Mouse (Mus musculus) megakaryocyte, embryonic 14.5 days (primary cell): Measurements from ENCODE around the gene Casp3. TPM values are rescaled to one million over a fixed set of nuclear protein-coding genes. Genes with fewer than 3 reads are reported as not detected.

Experiments used
- H3K27me3 ChIP-seq: replicated peaks from 2 replicates; pipeline ENCODE3; 2012; ENCODE audit warnings: inconsistent platforms
- H3K36me3 ChIP-seq: replicated peaks from 2 replicates; pipeline ENCODE3; 2012; ENCODE audit warnings: low read length, inconsistent platforms, mixed read lengths
- H3K4me1 ChIP-seq: 2 replicates; pipeline ENCODE4 v1.6.1; 2012; ENCODE audit warnings: inconsistent platforms
- H3K4me3 ChIP-seq: replicated peaks from 2 replicates; pipeline ENCODE3; 2012; ENCODE audit warnings: moderate library complexity, mild to moderate bottlenecking, inconsistent platforms
- H3K9me3 ChIP-seq: 2 replicates; pipeline ENCODE4 v1.6.1; 2012; ENCODE audit warnings: inconsistent platforms
- FLI1 ChIP-seq: IDR thresholded peaks from 2 replicates; pipeline ENCODE4 v1.6.1; 2012; ENCODE audit warnings: low read length, inconsistent platforms, mixed read lengths
- GATA1 ChIP-seq: IDR thresholded peaks from 3 replicates; pipeline ENCODE4 v1.6.1; 2012; ENCODE audit warnings: mixed read lengths, low read length, inconsistent platforms, borderline replicate concordance
- polyA plus RNA-seq: library from polyadenylated mRNA; stranded (reverse); fragments of >175 nt; gene quantifications from 2 replicates; pipeline ENCODE4 v1.2.3, GENCODE M21; 2012; ENCODE audit warnings: low replicate concordance; ENCODE audit not compliant: insufficient read depth

The Casp3 gene
- polyA plus RNA-seq, 1 experiment: 12.1 TPM

DNA sequence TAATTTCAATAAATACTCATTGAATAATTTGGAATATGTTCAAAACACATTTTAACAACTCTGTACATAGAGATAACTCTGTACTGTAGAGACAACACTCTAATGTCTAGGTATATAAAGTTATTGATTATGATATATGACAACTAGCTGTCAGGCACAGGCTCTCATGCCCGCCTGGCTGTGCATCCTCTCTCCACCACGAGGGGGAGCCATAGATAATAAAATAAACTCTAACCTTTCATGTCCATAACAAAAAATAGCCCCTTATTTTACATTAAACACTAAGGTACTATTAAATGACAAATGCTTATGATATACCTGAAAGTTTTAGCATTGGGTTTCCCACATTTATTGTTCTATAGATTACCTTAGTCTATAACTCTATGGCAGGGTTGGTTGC lies 54.4 kb downstream of the Casp3 start:
- Histone ChIP-seq H3K4me3 (no peak overlapping the region), H3K9me3 (peaks cover 13% of the 10 kb centered on the region), H3K36me3 (no peaks in the 10 kb centered on the region), H3K4me1 (peaks cover 6% of the 10 kb centered on the region), H3K27me3 (peaks cover 1% of the 10 kb centered on the region)
- no peak for TF ChIP-seq FLI1
- TF ChIP-seq GATA1: no peak

DNA sequence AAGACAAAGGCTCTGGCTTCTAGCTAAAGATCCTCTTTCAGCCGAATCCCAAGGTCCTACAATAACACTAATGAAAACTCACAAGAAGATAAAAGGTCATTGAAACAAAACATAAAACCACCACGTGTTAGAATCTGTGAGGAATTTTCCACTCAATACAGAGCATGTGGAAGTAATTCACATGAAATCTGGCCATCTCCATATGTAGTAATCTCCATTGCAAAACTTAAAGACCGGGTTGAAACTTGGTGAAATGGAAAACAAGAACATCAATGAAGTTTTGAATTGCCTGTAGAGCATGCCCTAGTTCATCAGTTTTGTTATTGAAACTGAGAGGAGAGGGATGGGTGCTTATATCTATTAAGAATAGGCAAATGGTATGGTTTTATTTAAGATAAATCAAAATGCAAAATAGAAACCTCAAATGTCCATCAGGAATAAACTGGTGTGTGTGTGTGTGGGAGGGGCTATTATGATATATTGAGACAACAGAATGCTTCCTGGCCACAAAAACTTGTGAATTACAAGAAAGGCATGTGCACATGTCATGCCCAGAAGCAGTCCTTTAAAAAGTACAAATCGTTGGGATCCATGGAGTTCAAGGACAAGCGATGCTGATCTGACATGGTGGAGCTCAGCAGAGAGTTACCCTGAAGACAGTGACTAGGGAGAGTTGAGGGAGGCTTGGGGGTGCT lies 63.7 kb downstream of the Casp3 start:
- no peaks in the 10 kb centered on the region for H3K36me3 ChIP-seq
- peaks cover 2% of the 10 kb centered on the region for H3K27me3 ChIP-seq
- H3K4me3 ChIP-seq: no peak overlapping the region
- peaks cover 16% of the 10 kb centered on the region for H3K9me3 ChIP-seq
- no peaks in the 10 kb centered on the region for H3K4me1 ChIP-seq
- TF ChIP-seq GATA1: no peak
- no peak for TF ChIP-seq FLI1

DNA sequence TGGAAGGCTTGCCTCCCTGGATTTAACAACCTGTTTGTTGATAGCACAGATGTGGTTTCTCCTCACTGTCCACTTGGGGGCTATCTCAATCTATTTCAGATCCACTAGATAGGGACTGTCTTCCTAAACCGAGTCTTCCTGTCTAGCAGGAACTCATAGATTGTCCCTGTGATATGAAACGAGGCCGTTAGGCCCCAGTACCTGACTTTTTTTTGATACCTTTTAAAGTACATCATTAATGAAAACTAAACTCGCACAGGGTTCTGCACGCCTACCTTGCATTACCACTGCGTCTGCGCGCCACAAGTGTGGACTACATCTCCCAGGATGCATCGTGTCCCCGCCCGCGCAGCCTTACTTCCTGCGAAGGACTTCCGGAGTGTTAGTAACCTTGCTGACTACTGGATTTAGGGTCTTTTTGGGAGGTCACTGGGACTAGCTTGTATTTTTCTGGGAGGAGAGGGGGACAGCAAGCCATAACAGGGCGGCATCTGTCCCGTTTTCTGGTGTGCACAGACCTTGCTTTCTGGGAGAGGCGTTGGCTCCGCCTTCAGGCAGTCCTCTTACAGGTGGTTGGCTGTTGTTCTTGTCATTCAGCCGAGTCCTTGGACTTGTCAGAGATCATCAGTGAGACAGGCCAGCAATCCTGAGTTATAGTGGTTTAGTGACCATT lies 69.7 kb downstream of the Casp3 start:
- H3K4me1 ChIP-seq: no peaks in the 10 kb centered on the region; the same call in 1 of the 2 replicates
- peak overlapping the region; percentile 95 for H3K4me3 ChIP-seq
- H3K27me3 ChIP-seq: peaks cover 2% of the 10 kb centered on the region
- no peaks in the 10 kb centered on the region for H3K9me3 ChIP-seq
- H3K36me3 ChIP-seq: no peaks in the 10 kb centered on the region
- no peak for TF ChIP-seq FLI1
- TF ChIP-seq GATA1: no peak

Other genes with a start within 250 kb of the Casp3 start
- gene Acsl1, start 146.3 kb upstream of the Casp3 start, polyA plus RNA-seq: 2.6 and 8.5 TPM in 2 replicates
- 4.8 and 6.3 TPM in 2 replicates for gene Cenpu, start 65.3 kb upstream of the Casp3 start, polyA plus RNA-seq
- gene Primpol, start 79 bp upstream of the Casp3 start, polyA plus RNA-seq: 0.03 TPM in 1 of 2 replicates, not detected in the other
- gene Irf2, start 122.4 kb downstream of the Casp3 start, polyA plus RNA-seq: 29.9 and 107 TPM in 2 replicates